Mouse (Mus musculus) bone marrow, adult 2 months (tissue): ENCODE results near the gene Ldlrad1.

Experiments
- CTCF ChIP-seq: fragments of 200-500 bp; IDR thresholded peaks from 2 replicates; pipeline ENCODE4 v1.5.1; 2011; ENCODE audit warnings: low read length, control low read depth; ENCODE audit not compliant: control insufficient read depth, insufficient read depth
- POLR2A ChIP-seq: fragments of 200-500 bp; IDR thresholded peaks from 2 replicates; pipeline ENCODE4 v1.6.1; 2011; ENCODE audit warnings: low read depth, mild to moderate bottlenecking, control low read depth, low read length, borderline replicate concordance; ENCODE audit not compliant: control insufficient read depth

DNA sequence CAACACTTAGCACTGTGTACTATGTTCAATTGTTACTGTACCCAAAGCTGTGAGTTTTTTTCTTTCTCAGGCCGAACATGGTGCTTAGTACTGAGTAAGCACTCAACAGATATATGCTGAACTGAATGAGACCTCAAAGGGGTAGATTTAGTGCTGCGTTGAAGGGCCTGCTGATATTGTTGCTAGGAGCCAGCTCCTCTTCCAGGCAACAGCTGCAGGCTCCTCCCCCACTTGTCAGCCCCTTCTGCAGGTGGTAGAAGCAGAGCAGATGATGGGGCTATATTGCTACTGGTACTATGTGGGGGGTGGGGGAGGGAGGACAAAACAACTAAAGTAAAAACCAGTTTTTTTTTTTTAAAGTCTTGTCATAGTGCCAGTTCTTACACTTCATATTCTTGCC, 40.5 kb downstream of the Ldlrad1 start:
- TF ChIP-seq POLR2A, result no peak
- no peak for TF ChIP-seq CTCF
